Mouse (Mus musculus): ENCODE measurements around the gene Plekha5. TPM values are rescaled to one million over a fixed set of nuclear protein-coding genes. Genes with fewer than 3 reads are reported as not detected.

Gene Plekha5
- polyA plus RNA-seq, 1 experiment from 2014 or later, result 33.5 TPM

DNA sequence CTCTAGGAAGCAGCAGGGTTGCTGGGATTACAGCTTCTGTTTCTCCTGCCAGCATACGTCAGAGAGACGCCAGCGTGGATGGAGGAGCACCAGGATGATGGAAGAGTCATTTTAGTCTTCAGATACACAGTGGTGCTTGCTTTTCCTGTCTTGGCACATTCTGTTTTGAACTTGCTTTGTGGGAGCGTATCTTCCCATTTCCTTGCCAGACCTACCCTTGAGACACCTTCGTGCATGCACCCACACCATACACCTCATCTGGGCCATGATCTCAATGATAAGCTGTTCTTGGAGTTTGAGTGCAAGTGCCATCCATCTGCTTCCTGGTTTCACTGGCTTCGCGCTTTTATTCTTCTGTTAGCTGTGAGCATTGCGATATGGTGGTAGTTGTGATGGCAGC lies 28.9 kb downstream of the Plekha5 start:
- H3K4me2 ChIP-seq (ENCODE audit: low read length), result no peak overlapping the region
- no peak overlapping the region for H3K9ac ChIP-seq (replicated peaks; ENCODE audit: low read depth, low read length)
- no peak for ATAC-seq
- H3K9me3 ChIP-seq (ENCODE audit: control insufficient read depth, low read length), result no peaks in the 10 kb centered on the region
- no peak overlapping the region for H3K4me3 ChIP-seq (replicated peaks; ENCODE audit: low read length)
- WGBS, result 91% methylated on average over 8 of the region's 8 CpGs
- no peak overlapping the region for H3K27ac ChIP-seq (ENCODE audit: low read length)
- H3K36me3 ChIP-seq (ENCODE audit: control insufficient read depth, insufficient read depth), result no peaks in the 10 kb centered on the region; the same call in 1 of the 2 replicates
- no peaks in the 10 kb centered on the region for H3K27me3 ChIP-seq (replicated peaks; ENCODE audit: control insufficient read depth, insufficient read depth, low read length)
- no peaks in the 10 kb centered on the region; the same call in 1 of the 2 replicates for H3K4me1 ChIP-seq (replicated peaks; ENCODE audit: control insufficient read depth, insufficient read depth, low read length)

DNA sequence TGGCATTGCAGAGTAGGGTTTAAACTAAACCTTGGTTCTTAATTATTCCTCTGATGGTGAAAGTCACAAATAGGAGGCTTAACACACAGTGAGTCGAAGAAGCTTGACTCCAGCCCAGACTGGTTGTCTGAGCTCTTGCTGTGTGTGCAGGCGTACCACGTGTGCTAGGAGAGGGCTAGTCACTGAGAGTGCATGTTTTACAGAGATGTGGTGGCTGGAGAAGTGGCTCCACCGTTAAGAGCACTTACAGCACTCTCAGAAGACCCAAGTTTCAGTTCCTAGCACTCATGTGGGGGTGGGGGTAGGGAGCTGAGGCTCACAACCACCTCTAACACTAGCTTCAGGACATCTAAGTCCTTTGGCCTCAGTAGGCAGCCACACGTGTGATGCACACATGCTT lies 29.6 kb downstream of the Plekha5 start:
- Histone ChIP-seq H3K4me2 (ENCODE audit: low read length) (no peak overlapping the region), H3K27me3 (replicated peaks; ENCODE audit: control insufficient read depth, insufficient read depth, low read length) (no peaks in the 10 kb centered on the region), H3K4me3 (replicated peaks; ENCODE audit: low read length) (no peak overlapping the region), H3K27ac (ENCODE audit: low read length) (no peak overlapping the region), H3K9me3 (ENCODE audit: control insufficient read depth, low read length) (no peaks in the 10 kb centered on the region), H3K36me3 (ENCODE audit: control insufficient read depth, insufficient read depth) (no peaks in the 10 kb centered on the region; the same call in 1 of the 2 replicates), H3K4me1 (replicated peaks; ENCODE audit: control insufficient read depth, insufficient read depth, low read length) (no peaks in the 10 kb centered on the region; the same call in 1 of the 2 replicates), H3K9ac (replicated peaks; ENCODE audit: low read depth, low read length) (no peak overlapping the region)
- ATAC-seq, result no peak
- WGBS, result 93% methylated on average over 5 of the region's 5 CpGs

DNA sequence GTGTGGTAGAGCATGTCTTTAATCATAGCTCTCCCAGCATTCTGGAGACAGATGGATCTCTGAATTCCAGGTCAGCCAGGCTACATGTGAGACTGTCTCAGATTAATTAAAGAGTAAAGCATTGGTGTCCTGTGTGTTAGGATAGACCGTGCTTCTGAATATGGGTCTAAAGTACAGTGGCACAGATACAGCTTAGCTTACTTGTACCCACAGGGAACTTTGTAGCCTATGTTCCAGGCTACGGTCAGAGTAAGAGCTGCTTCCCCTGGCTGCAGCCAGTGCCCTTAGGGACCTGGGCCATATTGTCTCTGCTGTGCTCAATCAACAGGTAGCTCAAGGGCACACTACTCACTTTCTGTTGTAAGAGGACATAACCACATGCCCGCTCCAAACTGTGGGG lies 30.5 kb downstream of the Plekha5 start:
- no peaks in the 10 kb centered on the region; the same call in 1 of the 2 replicates for H3K36me3 ChIP-seq (ENCODE audit: control insufficient read depth, insufficient read depth)
- no peak overlapping the region for H3K27ac ChIP-seq (ENCODE audit: low read length)
- no peak for ATAC-seq
- H3K4me1 ChIP-seq (replicated peaks; ENCODE audit: control insufficient read depth, insufficient read depth, low read length), result no peaks in the 10 kb centered on the region; the same call in 1 of the 2 replicates
- no peak overlapping the region for H3K4me2 ChIP-seq (ENCODE audit: low read length)
- no peak overlapping the region for H3K4me3 ChIP-seq (replicated peaks; ENCODE audit: low read length)
- 96% methylated on average over 3 of the region's 3 CpGs for WGBS
- H3K9me3 ChIP-seq (ENCODE audit: control insufficient read depth, low read length), result no peaks in the 10 kb centered on the region
- no peaks in the 10 kb centered on the region for H3K27me3 ChIP-seq (replicated peaks; ENCODE audit: control insufficient read depth, insufficient read depth, low read length)
- no peak overlapping the region for H3K9ac ChIP-seq (replicated peaks; ENCODE audit: low read depth, low read length)

DNA sequence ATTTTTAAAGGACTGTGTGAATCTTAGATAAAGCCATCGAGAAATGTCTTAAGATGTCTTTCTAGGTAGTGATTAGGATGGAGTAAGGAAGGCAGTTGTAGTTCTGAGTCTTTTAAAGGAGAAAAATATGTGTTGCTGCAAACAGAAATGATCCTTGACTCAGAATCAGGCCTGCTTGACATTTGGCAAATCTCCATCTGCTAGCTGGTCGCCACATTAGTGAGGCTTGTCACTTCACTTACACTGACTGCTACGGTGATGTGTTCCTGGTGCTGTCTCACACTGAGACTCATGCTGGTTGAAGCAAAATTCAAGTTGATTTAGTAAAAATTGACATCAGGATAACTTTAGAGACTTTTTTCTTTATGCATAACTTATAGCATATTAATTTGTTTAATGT lies 32.0 kb downstream of the Plekha5 start:
- Histone ChIP-seq H3K9me3 (ENCODE audit: control insufficient read depth, low read length) (no peaks in the 10 kb centered on the region), H3K36me3 (ENCODE audit: control insufficient read depth, insufficient read depth) (no peaks in the 10 kb centered on the region), H3K4me2 (ENCODE audit: low read length) (no peak overlapping the region), H3K4me3 (replicated peaks; ENCODE audit: low read length) (no peak overlapping the region), H3K9ac (replicated peaks; ENCODE audit: low read depth, low read length) (no peak overlapping the region), H3K4me1 (replicated peaks; ENCODE audit: control insufficient read depth, insufficient read depth, low read length) (no peaks in the 10 kb centered on the region; the same call in 1 of the 2 replicates), H3K27ac (ENCODE audit: low read length) (no peak overlapping the region), H3K27me3 (replicated peaks; ENCODE audit: control insufficient read depth, insufficient read depth, low read length) (no peaks in the 10 kb centered on the region)
- 55% methylated on average over 3 of the region's 3 CpGs for WGBS
- no peak for ATAC-seq

DNA sequence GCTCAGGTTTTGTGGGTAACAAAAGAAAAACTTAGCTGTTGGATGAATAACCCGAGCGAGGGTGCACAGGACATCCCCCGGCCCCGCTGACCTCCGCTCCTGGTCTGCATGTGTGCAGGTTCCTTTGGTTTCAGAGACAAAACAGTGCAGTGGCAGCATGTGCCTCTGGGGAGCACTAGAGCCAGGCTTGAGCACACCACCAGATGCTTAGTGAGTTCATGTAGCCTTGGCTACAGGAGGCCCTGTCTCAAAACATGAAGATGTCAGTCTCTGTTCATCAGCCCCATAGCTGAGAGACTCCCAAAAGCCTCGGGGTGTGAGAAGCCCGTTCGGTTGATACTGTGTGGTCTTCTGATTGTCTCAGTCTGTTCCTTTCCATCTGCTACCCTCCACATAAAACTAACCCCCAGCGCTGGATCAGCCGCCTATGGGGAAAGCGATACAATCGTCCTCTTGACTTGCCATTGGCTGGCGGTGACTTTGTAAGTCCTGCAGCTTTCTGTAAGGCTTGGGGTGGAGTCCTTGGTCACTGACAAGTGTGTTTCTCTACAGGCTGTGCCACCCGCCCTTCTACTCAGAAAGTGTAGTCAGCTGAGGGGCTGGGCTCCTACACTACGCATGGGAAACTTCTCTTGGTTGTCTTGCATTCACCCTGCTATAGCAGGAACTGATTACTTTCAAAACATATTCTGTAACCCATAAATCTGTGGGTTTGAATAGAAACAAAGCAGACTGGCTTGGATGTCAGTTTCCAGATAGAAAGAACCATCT lies 32.7 kb downstream of the Plekha5 start:
- WGBS, result 86% methylated on average over 15 of the region's 15 CpGs
- Histone ChIP-seq H3K27me3 (replicated peaks; ENCODE audit: control insufficient read depth, insufficient read depth, low read length) (no peaks in the 10 kb centered on the region), H3K9me3 (ENCODE audit: control insufficient read depth, low read length) (no peaks in the 10 kb centered on the region), H3K4me3 (replicated peaks; ENCODE audit: low read length) (no peak overlapping the region), H3K4me2 (ENCODE audit: low read length) (no peak overlapping the region), H3K27ac (ENCODE audit: low read length) (no peak overlapping the region), H3K9ac (replicated peaks; ENCODE audit: low read depth, low read length) (no peak overlapping the region), H3K36me3 (ENCODE audit: control insufficient read depth, insufficient read depth) (no peaks in the 10 kb centered on the region), H3K4me1 (replicated peaks; ENCODE audit: control insufficient read depth, insufficient read depth, low read length) (no peaks in the 10 kb centered on the region; the same call in 1 of the 2 replicates)
- no peak for ATAC-seq

DNA sequence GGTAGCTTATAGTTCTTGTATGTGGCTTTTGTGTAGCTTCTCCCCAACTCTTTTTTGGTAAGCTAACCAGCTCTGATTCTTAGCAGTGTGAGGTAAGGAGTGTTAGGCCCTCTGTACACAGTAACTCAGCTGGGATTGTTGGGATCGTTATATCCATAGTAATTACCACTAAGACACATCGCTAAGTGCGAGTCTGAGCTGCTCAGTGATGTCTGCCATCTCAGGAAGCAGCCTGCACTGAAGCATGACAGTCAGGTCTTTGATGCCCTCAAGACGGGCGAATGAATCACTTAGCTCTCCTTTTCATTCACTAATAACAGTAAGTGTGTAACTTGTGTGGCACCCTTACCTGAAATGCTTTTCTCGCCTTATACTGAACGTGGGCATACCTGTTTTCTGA lies 36.5 kb downstream of the Plekha5 start:
- H3K27ac ChIP-seq (ENCODE audit: low read length), result no peak overlapping the region
- no peak overlapping the region for H3K9ac ChIP-seq (replicated peaks; ENCODE audit: low read depth, low read length)
- H3K36me3 ChIP-seq (ENCODE audit: control insufficient read depth, insufficient read depth), result no peaks in the 10 kb centered on the region
- no peaks in the 10 kb centered on the region; the same call in 1 of the 2 replicates for H3K4me1 ChIP-seq (replicated peaks; ENCODE audit: control insufficient read depth, insufficient read depth, low read length)
- 71% methylated on average over 7 of the region's 7 CpGs for WGBS
- no peak overlapping the region for H3K4me3 ChIP-seq (replicated peaks; ENCODE audit: low read length)
- no peaks in the 10 kb centered on the region for H3K9me3 ChIP-seq (ENCODE audit: control insufficient read depth, low read length)
- ATAC-seq, result no peak
- H3K27me3 ChIP-seq (replicated peaks; ENCODE audit: control insufficient read depth, insufficient read depth, low read length), result no peaks in the 10 kb centered on the region
- no peak overlapping the region for H3K4me2 ChIP-seq (ENCODE audit: low read length)

DNA sequence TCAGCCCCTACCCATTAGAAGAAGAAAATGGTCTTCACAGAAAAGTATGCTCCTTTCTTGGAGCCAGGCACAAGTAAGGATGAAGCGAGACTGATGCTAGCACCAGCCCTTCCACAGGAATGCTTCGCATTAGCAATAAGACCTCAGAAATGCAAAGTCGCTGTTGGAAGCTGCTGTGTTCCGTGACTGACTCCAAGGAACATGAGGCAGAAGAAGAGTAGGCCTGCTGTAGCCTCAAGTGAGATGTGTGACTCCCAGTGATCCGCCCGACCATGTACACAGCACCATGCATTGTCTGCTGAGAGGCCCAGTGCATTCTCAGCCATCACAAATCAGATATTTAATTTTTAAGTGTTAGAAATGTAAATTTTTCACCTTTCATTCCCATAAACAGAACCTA lies 41.0 kb downstream of the Plekha5 start:
- H3K27me3 ChIP-seq (replicated peaks; ENCODE audit: control insufficient read depth, insufficient read depth, low read length), result no peaks in the 10 kb centered on the region
- H3K4me3 ChIP-seq (replicated peaks; ENCODE audit: low read length), result no peak overlapping the region
- H3K36me3 ChIP-seq (ENCODE audit: control insufficient read depth, insufficient read depth), result no peaks in the 10 kb centered on the region
- H3K4me1 ChIP-seq (replicated peaks; ENCODE audit: control insufficient read depth, insufficient read depth, low read length), result no peaks in the 10 kb centered on the region
- H3K4me2 ChIP-seq (ENCODE audit: low read length), result no peak overlapping the region
- H3K9me3 ChIP-seq (ENCODE audit: control insufficient read depth, low read length), result no peaks in the 10 kb centered on the region
- H3K9ac ChIP-seq (replicated peaks; ENCODE audit: low read depth, low read length), result no peak overlapping the region
- no peak for ATAC-seq
- WGBS, result 95% methylated on average over 6 of the region's 6 CpGs
- no peak overlapping the region for H3K27ac ChIP-seq (ENCODE audit: low read length)

DNA sequence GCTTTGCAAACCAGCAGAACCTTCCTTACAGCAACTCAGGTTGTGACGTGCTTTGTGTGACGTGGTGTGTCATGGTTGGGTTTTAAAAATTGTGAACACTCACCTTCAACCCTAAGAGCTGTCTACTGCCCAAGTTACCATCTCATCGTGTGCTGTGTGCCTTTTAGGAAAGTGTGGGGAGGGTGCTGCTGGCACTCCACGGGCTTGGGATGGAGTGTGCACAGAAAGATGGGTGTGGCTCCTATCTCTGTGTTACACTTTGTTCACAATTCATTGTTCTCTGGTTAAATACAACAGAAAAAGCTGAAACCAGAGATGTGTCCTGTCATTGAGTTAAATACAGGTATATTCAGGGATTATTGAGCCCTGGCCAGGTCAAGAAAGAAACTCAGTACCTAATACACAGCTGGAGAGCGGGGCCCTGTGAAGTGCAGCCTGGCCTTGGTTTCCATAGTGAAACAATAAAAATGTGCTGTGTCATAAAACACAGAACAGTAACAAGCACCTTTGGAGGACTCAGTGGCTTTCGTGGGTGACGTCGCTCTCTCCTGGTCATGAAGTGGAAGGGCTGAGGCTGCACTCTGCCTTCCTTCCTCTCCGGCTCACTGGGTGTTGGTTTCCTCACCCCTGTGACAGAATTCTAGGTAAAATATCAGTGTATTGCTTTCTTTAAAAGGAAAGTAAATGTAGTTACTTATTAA lies 42.2 kb downstream of the Plekha5 start:
- ATAC-seq, result 0 out of 2 replicates have a peak, but pooled peaks have one; percentile 19
- H3K4me1 ChIP-seq (replicated peaks; ENCODE audit: control insufficient read depth, insufficient read depth, low read length), result no peaks in the 10 kb centered on the region
- WGBS, result 85% methylated on average over 9 of the region's 9 CpGs

DNA sequence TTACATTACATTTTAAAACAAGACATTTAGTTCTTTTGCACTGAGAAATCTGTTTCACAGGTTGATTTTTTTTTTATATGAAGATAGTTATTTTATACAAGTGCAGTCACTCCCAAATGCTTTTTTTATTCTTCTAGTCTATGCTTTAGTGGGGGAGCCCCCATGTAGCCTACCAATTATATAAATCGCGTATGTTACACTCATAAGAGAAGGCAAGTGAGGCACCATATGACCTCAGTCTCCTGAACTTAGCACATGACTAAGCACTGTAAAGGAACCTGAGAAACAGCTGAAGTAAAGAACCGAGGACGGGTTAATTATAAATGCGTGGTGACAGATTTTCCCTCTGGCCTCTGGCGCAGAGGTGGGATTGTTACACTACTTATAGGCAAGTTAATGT lies 43.0 kb downstream of the Plekha5 start:
- Histone ChIP-seq H3K9me3 (ENCODE audit: control insufficient read depth, low read length) (no peaks in the 10 kb centered on the region), H3K4me3 (replicated peaks; ENCODE audit: low read length) (no peak overlapping the region), H3K27ac (ENCODE audit: low read length) (no peak overlapping the region), H3K4me2 (ENCODE audit: low read length) (no peak overlapping the region), H3K4me1 (replicated peaks; ENCODE audit: control insufficient read depth, insufficient read depth, low read length) (no peaks in the 10 kb centered on the region), H3K27me3 (replicated peaks; ENCODE audit: control insufficient read depth, insufficient read depth, low read length) (no peaks in the 10 kb centered on the region), H3K9ac (replicated peaks; ENCODE audit: low read depth, low read length) (no peak overlapping the region), H3K36me3 (ENCODE audit: control insufficient read depth, insufficient read depth) (no peaks in the 10 kb centered on the region)
- ATAC-seq, result no peak
- WGBS, result 81% methylated on average over 6 of the region's 6 CpGs

More for the DNA sequence above, 42.2 kb downstream of the Plekha5 start:
- Histone ChIP-seq H3K27me3 (replicated peaks; ENCODE audit: control insufficient read depth, insufficient read depth, low read length) (no peaks in the 10 kb centered on the region), H3K9me3 (ENCODE audit: control insufficient read depth, low read length) (no peaks in the 10 kb centered on the region), H3K9ac (replicated peaks; ENCODE audit: low read depth, low read length) (no peak overlapping the region), H3K27ac (ENCODE audit: low read length) (no peak overlapping the region), H3K36me3 (ENCODE audit: control insufficient read depth, insufficient read depth) (no peaks in the 10 kb centered on the region), H3K4me2 (ENCODE audit: low read length) (no peak overlapping the region), H3K4me3 (replicated peaks; ENCODE audit: low read length) (no peak overlapping the region)
